Mouse (Mus musculus) kidney, postnatal 0 days (tissue): ENCODE measurements around the gene Ttc1. TPM values are rescaled to one million over a fixed set of nuclear protein-coding genes. Genes with fewer than 3 reads are reported as not detected.

Experiments
- ATAC-seq: fragments of 200-750 bp; cut with Nextera tagmentation; replicated peaks from 2 replicates; pipeline ENCODE4 v1.8.0; 2017; ENCODE audit warnings: low read depth, moderate number of reproducible peaks, moderate TSS enrichment, moderate library complexity; ENCODE audit not compliant: low FRiP score
- DNase-seq: peaks from one replicate; pipeline ENCODE4 v3.0.0-alpha.2; 2016; ENCODE audit warnings: low spot score
- H3K27ac ChIP-seq: fragments of 300-500 bp; sonication (generic); 2 replicates; pipeline ENCODE4 v1.5.1; 2014; ENCODE audit warnings: mild to moderate bottlenecking
- H3K27me3 ChIP-seq: fragments of 300-500 bp; sonication (generic); 2 replicates; pipeline ENCODE4 v1.6.1; 2014; ENCODE audit warnings: low read length, mixed read lengths; ENCODE audit not compliant: insufficient read depth
- H3K36me3 ChIP-seq: fragments of 300-500 bp; sonication (generic); 2 replicates; pipeline ENCODE4 v1.6.1; 2014; ENCODE audit warnings: low read length, mixed read lengths; ENCODE audit not compliant: insufficient read depth
- H3K4me1 ChIP-seq: fragments of 300-500 bp; sonication (generic); replicated peaks from 2 replicates; pipeline ENCODE4 v1.6.1; 2014; ENCODE audit warnings: antibody characterized with exemption, low read length, mixed read lengths; ENCODE audit not compliant: insufficient read depth
- H3K4me2 ChIP-seq: fragments of 300-500 bp; sonication (generic); 2 replicates; pipeline ENCODE4 v1.6.1; 2014; ENCODE audit warnings: mild to moderate bottlenecking, low read length, moderate library complexity, mixed read lengths
- H3K4me3 ChIP-seq: fragments of 300-500 bp; sonication (generic); replicated peaks from 2 replicates; pipeline ENCODE4 v1.5.1; 2014; ENCODE audit warnings: low read depth, low read length
- H3K9ac ChIP-seq: fragments of 300-500 bp; sonication (generic); 2 replicates; pipeline ENCODE4 v1.6.1; 2014; ENCODE audit warnings: low read depth, low read length
- H3K9me3 ChIP-seq: fragments of 300-500 bp; sonication (generic); replicated peaks from 2 replicates; pipeline ENCODE4 v1.6.1; 2016; ENCODE audit warnings: low read length, inconsistent platforms, mixed read lengths
- CTCF ChIP-seq: IDR thresholded peaks from 2 replicates; pipeline ENCODE4 v1.5.1; 2016; ENCODE audit warnings: antibody characterized with exemption, low read depth, mild to moderate bottlenecking, moderate library complexity
- WGBS: fragments of 180-500 bp; shearing (Covaris S2); extraction: QIAGEN DNeasy Blood & Tissue Kit; methylation state at CpG from one replicate; pipeline ENCODE4 v1.1.7; 2014; 5-methylcytosine and 5-hydroxymethylcytosine counted together
- polyA plus RNA-seq: library from polyadenylated mRNA; unstranded; fragments of >200 nt; fragmentation: Nextera tagmentation; extraction: Ambion mirVana; gene quantifications from 2 replicates; pipeline ENCODE4 v1.2.1, GENCODE M21; 2015

Gene Ttc1
- polyA plus RNA-seq = 77.6 and 77.8 TPM in 2 replicates

DNA sequence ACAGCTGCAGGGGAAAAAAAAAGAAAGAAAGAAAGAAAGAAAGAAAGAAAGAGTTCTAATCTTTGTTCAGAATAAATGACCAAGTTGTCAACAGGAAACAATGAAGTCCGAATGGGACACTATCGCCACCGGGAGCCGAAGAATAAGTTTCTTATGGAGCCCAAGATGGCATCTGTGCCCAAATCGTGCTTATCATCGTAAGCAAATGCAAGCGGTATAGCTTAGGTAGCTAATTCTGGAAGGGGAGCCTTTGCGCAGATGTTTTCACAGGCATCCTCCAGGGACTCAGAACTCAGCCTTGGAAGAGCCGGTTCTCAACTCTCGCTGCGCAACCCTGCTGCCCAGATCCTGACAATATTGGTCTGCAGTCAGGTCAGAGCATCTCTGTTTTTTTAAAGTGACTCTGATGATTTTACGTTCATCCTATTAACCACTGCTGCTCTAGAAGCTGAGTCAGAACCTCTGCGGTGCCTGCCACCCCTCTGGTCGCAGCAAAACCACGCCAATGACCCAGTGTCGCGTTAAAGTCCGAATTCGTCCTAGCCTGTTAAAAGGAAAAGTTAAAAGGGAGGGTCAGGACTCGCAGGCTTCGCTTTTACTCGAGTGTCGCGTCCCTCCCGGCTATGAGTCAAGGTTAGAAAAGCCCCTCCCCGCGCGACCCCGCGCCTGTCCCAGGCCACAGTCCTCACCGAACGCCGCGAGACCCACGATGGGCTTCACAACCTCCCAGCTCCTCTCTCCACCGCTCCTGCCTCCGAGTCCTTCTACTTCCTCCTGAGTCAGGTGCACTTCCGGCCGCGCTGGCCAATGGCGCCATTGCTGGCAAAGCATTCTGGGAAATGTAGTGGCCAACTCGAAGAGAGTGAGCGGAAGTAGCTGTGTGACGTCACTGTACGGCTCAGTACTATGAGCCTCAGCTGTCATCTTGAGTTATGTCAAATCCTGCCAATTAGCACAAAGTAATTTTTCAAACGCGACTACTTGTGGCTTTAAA is at the start of gene Ttc1:
TSS of gene Ttc1 (minus strand) at position 776 of the 994 bp plus-strand sequence.
- H3K4me1 ChIP-seq = 0 out of 2 replicates have a peak, but pooled peaks cover 7% of the 10 kb centered on the region
- no peaks in the 10 kb centered on the region for H3K27me3 ChIP-seq
- peak within 1 kb of the TSS; percentile 84 for H3K4me2 ChIP-seq
- WGBS = 4% methylated on average over 47 of the region's 47 CpGs
- H3K4me3 ChIP-seq = peak within 1 kb of the TSS; percentile 59
- peak; percentile 99 for DNase-seq
- peak within 1 kb of the TSS; percentile 61 for H3K27ac ChIP-seq
- peak; percentile 98 for ATAC-seq
- TF ChIP-seq CTCF = no peak
- H3K9me3 ChIP-seq = no peaks in the 10 kb centered on the region
- H3K9ac ChIP-seq = peak within 1 kb of the TSS; percentile 66
- peaks cover 9% of the 10 kb centered on the region; the same call in 1 of the 2 replicates for H3K36me3 ChIP-seq

DNA sequence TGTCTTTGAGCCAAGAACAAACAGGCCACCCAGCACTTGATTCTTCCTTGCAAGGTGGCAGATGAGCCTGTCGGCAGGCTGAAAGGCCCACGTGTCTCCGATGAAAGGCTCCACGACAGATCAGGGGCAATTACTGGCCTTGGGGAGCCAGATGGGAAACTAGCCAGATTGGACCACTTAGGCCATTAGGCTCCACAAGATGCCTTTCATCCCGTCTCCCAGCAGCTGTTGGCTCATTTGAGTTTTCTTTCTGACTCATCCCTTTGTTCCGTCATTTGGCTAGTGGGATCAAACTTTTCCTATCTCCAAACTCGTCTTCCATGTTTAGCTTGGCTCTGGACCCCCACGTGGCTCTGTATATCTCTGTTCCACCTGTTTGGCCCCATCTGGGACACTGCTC is 48.2 kb upstream of the Ttc1 start:
- H3K9ac ChIP-seq = no peak overlapping the region
- no peaks in the 10 kb centered on the region for H3K4me1 ChIP-seq
- no peak for ATAC-seq
- WGBS = 36% methylated on average over 8 of the region's 8 CpGs
- H3K36me3 ChIP-seq = no peaks in the 10 kb centered on the region
- no peak for TF ChIP-seq CTCF
- no peak for DNase-seq
- H3K27me3 ChIP-seq = no peaks in the 10 kb centered on the region
- no peak overlapping the region for H3K27ac ChIP-seq
- no peaks in the 10 kb centered on the region for H3K9me3 ChIP-seq
- H3K4me2 ChIP-seq = no peak overlapping the region
- H3K4me3 ChIP-seq = no peak overlapping the region

- H3K4me2 ChIP-seq = no peak overlapping the region
- no peaks in the 10 kb centered on the region for H3K36me3 ChIP-seq
- no peak for ATAC-seq
- no peaks in the 10 kb centered on the region for H3K27me3 ChIP-seq
- H3K27ac ChIP-seq = no peak overlapping the region
- no peak for TF ChIP-seq CTCF
- DNase-seq = peak; percentile 40
- WGBS = 60% methylated on average over 6 of the region's 6 CpGs
- no peaks in the 10 kb centered on the region for H3K4me1 ChIP-seq
- H3K9me3 ChIP-seq = no peaks in the 10 kb centered on the region
- H3K9ac ChIP-seq = no peak overlapping the region
- H3K4me3 ChIP-seq = no peak overlapping the region
Measured at GRCm38 (mm10) chr11:43790446-43790845, 42.6 kb upstream of the Ttc1 start.

- no peaks in the 10 kb centered on the region for H3K9me3 ChIP-seq
- WGBS = 17% methylated on average over 2 of the region's 2 CpGs
- ATAC-seq (peak; percentile 66), DNase-seq (peak; percentile 79)
- H3K4me2 ChIP-seq = no peak overlapping the region
- peak; percentile 92 for TF ChIP-seq CTCF
- H3K36me3 ChIP-seq = no peaks in the 10 kb centered on the region
- no peak overlapping the region for H3K27ac ChIP-seq
- H3K4me1 ChIP-seq = no peaks in the 10 kb centered on the region
- H3K4me3 ChIP-seq = no peak overlapping the region
- H3K27me3 ChIP-seq = no peaks in the 10 kb centered on the region
- H3K9ac ChIP-seq = no peak overlapping the region
Measured at GRCm38 (mm10) chr11:43783772-43784171, 36.0 kb upstream of the Ttc1 start.

GRCm38 (mm10) chr11:43783106-43783505 is 35.3 kb upstream of the Ttc1 start:
- TF ChIP-seq CTCF = no peak
- H3K4me1 ChIP-seq = no peaks in the 10 kb centered on the region
- ATAC-seq = no peak
- no peak overlapping the region for H3K4me2 ChIP-seq
- H3K27me3 ChIP-seq = no peaks in the 10 kb centered on the region
- no peak overlapping the region for H3K4me3 ChIP-seq
- H3K36me3 ChIP-seq = no peaks in the 10 kb centered on the region
- no peak overlapping the region for H3K27ac ChIP-seq
- 78% methylated on average over 5 of the region's 5 CpGs for WGBS
- no peaks in the 10 kb centered on the region for H3K9me3 ChIP-seq
- no peak for DNase-seq
- no peak overlapping the region for H3K9ac ChIP-seq

- ATAC-seq (no peak), DNase-seq (peak; percentile 38)
- Histone ChIP-seq H3K4me3 (no peak overlapping the region), H3K27me3 (no peaks in the 10 kb centered on the region), H3K4me2 (no peak overlapping the region), H3K36me3 (no peaks in the 10 kb centered on the region), H3K9me3 (no peaks in the 10 kb centered on the region), H3K27ac (no peak overlapping the region), H3K4me1 (0 out of 2 replicates have a peak, but pooled peaks cover 6% of the 10 kb centered on the region), H3K9ac (no peak overlapping the region)
- 61% methylated on average over 5 of the region's 5 CpGs for WGBS
- TF ChIP-seq CTCF = no peak
Measured at GRCm38 (mm10) chr11:43779551-43779950, 31.7 kb upstream of the Ttc1 start.
